Mouse (Mus musculus) embryonic facial prominence, embryonic 14.5 days (tissue): ENCODE data around the gene Lrrc42. TPM values are rescaled to one million over a fixed set of nuclear protein-coding genes. Genes with fewer than 3 reads are reported as not detected.

Experiments used
- ATAC-seq: fragments of 200-750 bp; cut with Nextera tagmentation; 2 replicates; pipeline ENCODE4 v1.8.0; 2017; ENCODE audit warnings: low read depth, moderate number of reproducible peaks, moderate TSS enrichment
- DNase-seq: peaks from one replicate; pipeline ENCODE4 v3.0.0-alpha.2; 2015; ENCODE audit warnings: low spot score
- H3K27ac ChIP-seq: fragments of 300-500 bp; sonication (generic); replicated peaks from 2 replicates; pipeline ENCODE4 v1.5.1; 2014; ENCODE audit warnings: low read depth, mild to moderate bottlenecking, low read length, moderate library complexity
- H3K27me3 ChIP-seq: fragments of 300-500 bp; sonication (generic); replicated peaks from 2 replicates; pipeline ENCODE4 v1.6.1; 2014; ENCODE audit warnings: low read length; ENCODE audit not compliant: control insufficient read depth, insufficient read depth
- H3K36me3 ChIP-seq: fragments of 300-500 bp; sonication (generic); 2 replicates; pipeline ENCODE4 v1.6.1; 2014; ENCODE audit warnings: low read length, mixed read lengths; ENCODE audit not compliant: control insufficient read depth, insufficient read depth
- H3K4me1 ChIP-seq: fragments of 300-500 bp; sonication (generic); 2 replicates; pipeline ENCODE4 v1.6.1; 2014; ENCODE audit warnings: antibody characterized with exemption, low read length; ENCODE audit not compliant: control insufficient read depth, insufficient read depth
- H3K4me2 ChIP-seq: fragments of 300-500 bp; sonication (generic); 2 replicates; pipeline ENCODE4 v1.6.1; 2014; ENCODE audit warnings: low read depth, mild to moderate bottlenecking, low read length, moderate library complexity, mixed read lengths
- H3K4me3 ChIP-seq: fragments of 300-500 bp; sonication (generic); 2 replicates; pipeline ENCODE4 v1.5.1; 2014; ENCODE audit warnings: low read depth, mild to moderate bottlenecking, low read length
- H3K9ac ChIP-seq: fragments of 300-500 bp; sonication (generic); 2 replicates; pipeline ENCODE4 v1.6.1; 2014; ENCODE audit warnings: low read depth, mild to moderate bottlenecking, low read length, moderate library complexity, mixed read lengths
- H3K9me3 ChIP-seq: fragments of 300-500 bp; sonication (generic); 2 replicates; pipeline ENCODE4 v1.6.1; 2016; ENCODE audit warnings: low read length; ENCODE audit not compliant: control insufficient read depth
- WGBS: fragments of 180-500 bp; shearing (Covaris S2); extraction: QIAGEN DNeasy Blood & Tissue Kit; methylation state at CpG from one replicate; pipeline ENCODE4 v1.1.7; 2014; 5-methylcytosine and 5-hydroxymethylcytosine counted together
- polyA plus RNA-seq: library from polyadenylated mRNA; unstranded; fragments of >200 nt; fragmentation: Nextera tagmentation; extraction: Ambion mirVana; gene quantifications from 2 replicates; pipeline ENCODE4 v1.2.1, GENCODE M21; 2014

Lrrc42 gene
- polyA plus RNA-seq, 1 experiment from 2014 or later = 75.2 TPM

GRCm38 (mm10) chr4:107198072-107198471 is 55.3 kb downstream of the Lrrc42 start:
- Histone ChIP-seq H3K27me3 (no peaks in the 10 kb centered on the region), H3K9me3 (no peaks in the 10 kb centered on the region), H3K9ac (no peak overlapping the region), H3K4me3 (no peak overlapping the region), H3K4me2 (no peak overlapping the region), H3K27ac (no peak overlapping the region), H3K36me3 (peaks cover 95% of the 10 kb centered on the region), H3K4me1 (no peaks in the 10 kb centered on the region)
- DNase-seq = no peak
- no peak for ATAC-seq
- 85% methylated on average over 5 of the region's 5 CpGs for WGBS

GRCm38 (mm10) chr4:107196454-107196853 is 56.9 kb downstream of the Lrrc42 start:
- Histone ChIP-seq H3K4me2 (no peak overlapping the region), H3K4me3 (no peak overlapping the region), H3K9me3 (no peaks in the 10 kb centered on the region), H3K27me3 (no peaks in the 10 kb centered on the region), H3K4me1 (no peaks in the 10 kb centered on the region), H3K36me3 (peaks cover 92% of the 10 kb centered on the region), H3K27ac (no peak overlapping the region), H3K9ac (no peak overlapping the region)
- ATAC-seq (no peak), DNase-seq (no peak)
- 82% methylated on average over 2 of the region's 2 CpGs for WGBS

- Histone ChIP-seq H3K27me3 (no peaks in the 10 kb centered on the region), H3K4me2 (no peak overlapping the region), H3K36me3 (peaks cover 89% of the 10 kb centered on the region), H3K9ac (no peak overlapping the region), H3K27ac (no peak overlapping the region), H3K4me3 (no peak overlapping the region), H3K4me1 (no peaks in the 10 kb centered on the region), H3K9me3 (no peaks in the 10 kb centered on the region)
- DNase-seq = no peak
- ATAC-seq = no peak
- WGBS = 89% methylated on average over 3 of the region's 3 CpGs
These were observed 59.5 kb downstream of the Lrrc42 start for GRCm38 (mm10) chr4:107193841-107194240.

- H3K9me3 ChIP-seq = no peaks in the 10 kb centered on the region
- DNase-seq (peak; percentile 91), ATAC-seq (peak; percentile 70)
- no peak overlapping the region for H3K9ac ChIP-seq
- H3K4me3 ChIP-seq = no peak overlapping the region
- H3K4me2 ChIP-seq = 0 out of 2 replicates have a peak overlapping the region, but pooled peaks have one; percentile 17
- H3K27ac ChIP-seq = peak overlapping the region; percentile 85
- H3K27me3 ChIP-seq = no peaks in the 10 kb centered on the region
- peaks cover 47% of the 10 kb centered on the region for H3K36me3 ChIP-seq
- peaks cover 31% of the 10 kb centered on the region for H3K4me1 ChIP-seq
- 26% methylated on average over 3 of the region's 3 CpGs for WGBS
These were observed 67.6 kb downstream of the Lrrc42 start for GRCm38 (mm10) chr4:107185703-107186102.

Other genes with a start within 250 kb of the Lrrc42 start
- 91.3 and 95.5 TPM in 2 replicates for gene Mrpl37, start 186.7 kb downstream of the Lrrc42 start, polyA plus RNA-seq
- 5.3 and 8.6 TPM in 2 replicates for gene Cyb5rl, start 186.5 kb downstream of the Lrrc42 start, polyA plus RNA-seq
- gene Cdcp2, start 156.6 kb downstream of the Lrrc42 start, polyA plus RNA-seq = 0.11 TPM in 1 of 2 replicates, not detected in the other
- gene Tmem59, start 75.1 kb downstream of the Lrrc42 start, polyA plus RNA-seq = 464 and 480 TPM in 2 replicates
- gene Tceanc2, start 74.4 kb downstream of the Lrrc42 start, polyA plus RNA-seq = 36.8 and 41.4 TPM in 2 replicates
- gene Ldlrad1, start 44.4 kb downstream of the Lrrc42 start, polyA plus RNA-seq = 0.18 TPM in 1 of 2 replicates, not detected in the other
- gene Hspb11, start 61 bp upstream of the Lrrc42 start, polyA plus RNA-seq = 43.1 and 50.6 TPM in 2 replicates
- gene Dio1, start 53.6 kb upstream of the Lrrc42 start, polyA plus RNA-seq = not detected in 2 replicates
- 52.4 and 55.9 TPM in 2 replicates for gene Yipf1, start 60.8 kb upstream of the Lrrc42 start, polyA plus RNA-seq
- 34.0 and 36.8 TPM in 2 replicates for gene Ndc1, start 114.3 kb upstream of the Lrrc42 start, polyA plus RNA-seq
- gene Glis1, start 181.1 kb upstream of the Lrrc42 start, polyA plus RNA-seq = 10.8 and 12.1 TPM in 2 replicates